Mouse (Mus musculus) limb, embryonic 11.5 days (tissue): ENCODE measurements around the gene Asap2. TPM values are rescaled to one million over a fixed set of nuclear protein-coding genes. Genes with fewer than 3 reads are reported as not detected.

Experiments used
- ATAC-seq: fragments of 200-750 bp; cut with Nextera tagmentation; 2 replicates; pipeline ENCODE4 v1.8.0; 2017; ENCODE audit warnings: low read depth; ENCODE audit not compliant: insufficient number of reproducible peaks, low FRiP score, low TSS enrichment
- DNase-seq: peaks from one replicate; pipeline ENCODE4 v3.0.0-alpha.2; 2015; ENCODE audit warnings: low spot score
- H3K27ac ChIP-seq: fragments of 300-500 bp; sonication (generic); replicated peaks from 2 replicates; pipeline ENCODE4 v1.5.1; 2014; ENCODE audit warnings: low read depth, mild to moderate bottlenecking, low read length
- H3K27me3 ChIP-seq: fragments of 300-500 bp; sonication (generic); 2 replicates; pipeline ENCODE4 v1.6.1; 2014; ENCODE audit warnings: mild to moderate bottlenecking, low read length, mixed read lengths; ENCODE audit not compliant: control insufficient read depth, insufficient read depth
- H3K36me3 ChIP-seq: fragments of 300-500 bp; sonication (generic); 2 replicates; pipeline ENCODE4 v1.6.1; 2014; ENCODE audit warnings: mild to moderate bottlenecking, low read length, moderate library complexity, mixed read lengths; ENCODE audit not compliant: control insufficient read depth, insufficient read depth
- H3K4me1 ChIP-seq: fragments of 300-500 bp; sonication (generic); 2 replicates; pipeline ENCODE4 v1.6.1; 2014; ENCODE audit warnings: low read length, mixed read lengths; ENCODE audit not compliant: control insufficient read depth, insufficient read depth
- H3K4me2 ChIP-seq: fragments of 300-500 bp; sonication (generic); 2 replicates; pipeline ENCODE4 v1.6.1; 2014; ENCODE audit warnings: low read depth, mild to moderate bottlenecking, moderate library complexity; ENCODE audit not compliant: severe bottlenecking
- H3K4me3 ChIP-seq: fragments of 300-500 bp; sonication (generic); 2 replicates; pipeline ENCODE4 v1.5.1; 2014; ENCODE audit warnings: low read depth, low read length
- H3K9ac ChIP-seq: fragments of 300-500 bp; sonication (generic); 2 replicates; pipeline ENCODE4 v1.6.1; 2014; ENCODE audit warnings: mild to moderate bottlenecking, low read length
- H3K9me3 ChIP-seq: fragments of 300-500 bp; sonication (generic); 2 replicates; pipeline ENCODE4 v1.6.1; 2016; ENCODE audit warnings: low read length; ENCODE audit not compliant: control insufficient read depth
- WGBS: fragments of 180-500 bp; shearing (Covaris S2); extraction: QIAGEN DNeasy Blood & Tissue Kit; methylation state at CpG from one replicate; pipeline ENCODE4 v1.1.7; 2014; 5-methylcytosine and 5-hydroxymethylcytosine counted together
- polyA plus RNA-seq: library from polyadenylated mRNA; unstranded; fragments of >200 nt; fragmentation: Nextera tagmentation; extraction: Ambion mirVana; gene quantifications from 2 replicates; pipeline ENCODE4 v1.2.1, GENCODE M21; 2014

Asap2 gene
- polyA plus RNA-seq, 1 experiment from 2014 or later: 19.0 TPM

DNA sequence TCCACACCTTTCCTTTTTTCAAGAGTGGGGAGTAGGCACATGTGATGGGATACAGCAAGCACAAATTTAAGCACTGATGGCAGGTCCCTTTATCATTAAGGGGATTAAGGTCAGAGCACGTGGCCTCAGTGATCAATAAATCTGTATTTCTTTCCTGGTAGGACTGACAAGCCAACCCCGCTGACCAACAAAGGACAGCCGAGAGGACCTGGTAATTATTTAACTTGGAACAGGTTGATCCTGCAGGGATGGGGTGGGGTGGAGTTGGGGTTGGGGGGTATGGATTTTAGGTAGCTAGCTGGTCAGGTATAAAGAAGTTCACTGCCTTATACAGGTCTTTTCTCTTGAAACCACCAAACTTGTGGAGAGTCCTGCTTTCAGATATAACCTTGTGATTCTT, 274.7 kb downstream of the Asap2 start:
- Histone ChIP-seq H3K4me3 (no peak overlapping the region), H3K4me2 (no peak overlapping the region), H3K36me3 (peaks cover 4% of the 10 kb centered on the region), H3K27me3 (no peaks in the 10 kb centered on the region), H3K9me3 (no peaks in the 10 kb centered on the region), H3K9ac (no peak overlapping the region), H3K4me1 (no peaks in the 10 kb centered on the region), H3K27ac (no peak overlapping the region)
- 73% methylated on average over 3 of the region's 3 CpGs for WGBS
- DNase-seq: no peak
- no peak for ATAC-seq

DNA sequence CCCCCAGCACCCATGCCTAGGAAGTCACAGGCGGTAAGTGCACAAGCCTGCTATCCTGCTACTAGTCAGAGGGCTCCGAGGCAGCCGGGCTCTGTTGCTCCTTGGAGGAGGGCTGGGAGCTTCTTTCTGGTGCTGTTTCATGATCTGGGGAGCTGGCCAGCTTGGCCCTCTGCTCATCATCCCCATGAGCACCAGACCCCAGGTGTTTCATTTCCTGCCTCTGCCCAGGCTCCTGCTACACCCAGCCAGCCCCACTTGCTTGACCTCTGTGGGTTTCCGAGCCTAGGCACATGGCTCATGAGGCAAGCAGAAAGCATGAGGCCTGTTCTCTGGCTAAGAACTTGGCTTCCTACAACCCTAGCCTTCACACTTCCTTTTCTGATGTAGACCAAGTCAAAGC, 275.2 kb downstream of the Asap2 start:
- Histone ChIP-seq H3K4me1 (no peaks in the 10 kb centered on the region), H3K9me3 (no peaks in the 10 kb centered on the region), H3K9ac (no peak overlapping the region), H3K27me3 (no peaks in the 10 kb centered on the region), H3K4me3 (no peak overlapping the region), H3K27ac (no peak overlapping the region), H3K4me2 (no peak overlapping the region), H3K36me3 (peaks cover 3% of the 10 kb centered on the region; the same call in 1 of the 2 replicates)
- DNase-seq (no peak), ATAC-seq (no peak)
- WGBS: 84% methylated on average over 4 of the region's 4 CpGs

DNA sequence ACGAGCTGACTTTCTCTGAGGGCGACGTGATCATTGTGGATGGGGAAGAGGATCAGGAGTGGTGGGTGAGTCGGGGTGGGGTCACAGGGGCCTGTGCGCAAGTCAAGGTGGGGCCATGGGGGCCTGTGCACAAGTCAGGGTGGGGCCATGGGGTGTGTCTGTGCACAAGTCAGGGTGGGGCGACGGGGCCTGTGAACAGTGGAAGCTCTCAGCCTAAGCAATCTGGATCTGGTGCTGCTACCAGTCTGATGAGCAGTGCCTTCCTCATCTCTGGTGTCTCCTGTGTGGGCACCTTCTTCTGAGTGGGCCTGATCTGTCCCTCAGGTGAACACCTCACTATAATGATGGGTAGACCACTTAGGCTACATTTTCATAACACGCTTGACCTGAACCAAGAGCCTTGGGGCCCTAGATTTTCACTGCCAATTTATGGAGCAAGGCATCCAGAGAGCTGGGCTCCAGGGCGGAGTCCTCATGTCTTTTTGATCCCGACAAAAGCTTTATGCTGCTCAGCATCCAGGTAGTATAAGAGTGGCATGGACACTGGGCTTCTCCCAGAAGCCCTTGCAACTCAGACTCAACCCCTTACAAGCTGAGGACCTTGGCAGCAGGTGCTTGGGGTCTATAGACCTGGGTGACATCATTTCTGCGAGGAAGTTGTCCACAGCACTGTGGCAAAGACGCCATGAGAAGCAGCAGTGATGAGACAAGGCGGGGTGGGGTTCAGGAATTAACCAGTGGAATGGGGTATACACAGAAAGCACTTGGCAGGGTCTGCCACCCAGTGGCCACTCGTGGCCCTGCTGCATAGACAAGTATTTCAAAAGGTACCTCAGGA, 275.9 kb downstream of the Asap2 start:
- peak; percentile 53 for DNase-seq
- no peak overlapping the region for H3K27ac ChIP-seq

DNA sequence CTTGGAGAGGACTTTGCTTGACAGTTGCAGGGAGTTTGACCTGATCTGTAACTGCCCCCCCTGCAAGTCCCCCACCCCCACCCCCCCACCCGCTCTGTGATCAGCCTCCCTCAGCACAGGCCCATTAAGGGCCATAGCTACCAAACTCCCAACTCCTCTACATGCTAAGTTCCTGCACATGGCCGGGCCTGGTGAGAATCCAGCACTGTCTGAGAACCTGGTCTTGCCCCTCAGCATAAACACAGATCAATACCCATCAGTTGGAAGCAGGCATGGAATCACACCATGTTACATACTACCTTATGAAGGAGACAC, 276.5 kb downstream of the Asap2 start:
- H3K9me3 ChIP-seq: no peaks in the 10 kb centered on the region
- no peaks in the 10 kb centered on the region for H3K27me3 ChIP-seq
- peaks cover 7% of the 10 kb centered on the region; the same call in 1 of the 2 replicates for H3K36me3 ChIP-seq
- H3K4me3 ChIP-seq: no peak overlapping the region
- no peak overlapping the region for H3K27ac ChIP-seq
- DNase-seq (no peak), ATAC-seq (no peak)
- H3K9ac ChIP-seq: no peak overlapping the region
- WGBS: 81% methylated on average over 2 of the region's 2 CpGs
- no peaks in the 10 kb centered on the region for H3K4me1 ChIP-seq
- H3K4me2 ChIP-seq: no peak overlapping the region

More for the DNA sequence above, 275.9 kb downstream of the Asap2 start:
- peaks cover 6% of the 10 kb centered on the region; the same call in 1 of the 2 replicates for H3K36me3 ChIP-seq
- no peak overlapping the region for H3K4me3 ChIP-seq
- WGBS: 84% methylated on average over 14 of the region's 14 CpGs
- H3K4me2 ChIP-seq: no peak overlapping the region
- ATAC-seq: no peak
- H3K27me3 ChIP-seq: no peaks in the 10 kb centered on the region
- H3K4me1 ChIP-seq: no peaks in the 10 kb centered on the region
- H3K9ac ChIP-seq: no peak overlapping the region
- H3K9me3 ChIP-seq: no peaks in the 10 kb centered on the region

DNA sequence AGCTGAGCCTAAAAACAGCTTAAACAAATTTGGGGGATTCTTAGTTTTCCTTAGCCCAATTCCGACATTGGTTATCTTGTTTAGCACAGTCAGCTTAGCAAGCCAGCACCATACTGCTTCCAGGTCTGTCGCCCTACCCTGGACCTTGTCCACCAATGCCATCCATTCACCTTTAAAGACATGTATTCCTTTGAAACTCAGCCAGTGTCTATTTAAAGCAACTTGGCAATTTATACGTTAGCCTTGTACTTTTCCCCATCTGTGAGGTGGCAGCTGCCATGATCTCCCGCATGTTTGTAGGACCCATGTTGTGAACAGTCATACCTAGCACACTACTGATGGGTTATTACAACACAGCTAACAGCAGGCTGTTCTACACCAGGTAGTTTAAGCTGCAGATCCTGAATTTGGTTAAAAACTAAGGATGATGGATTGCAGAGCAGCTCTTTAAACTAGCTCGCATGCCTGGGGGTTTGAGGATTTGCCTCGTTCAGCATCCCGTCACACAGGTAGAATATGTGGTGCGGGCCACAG, 277.9 kb downstream of the Asap2 start:
- Histone ChIP-seq H3K27me3 (no peaks in the 10 kb centered on the region), H3K9me3 (no peaks in the 10 kb centered on the region), H3K36me3 (peaks cover 7% of the 10 kb centered on the region; the same call in 1 of the 2 replicates), H3K27ac (no peak overlapping the region), H3K9ac (no peak overlapping the region), H3K4me1 (no peaks in the 10 kb centered on the region), H3K4me2 (no peak overlapping the region), H3K4me3 (no peak overlapping the region)
- WGBS: 94% methylated on average over 8 of the region's 8 CpGs
- ATAC-seq: no peak
- DNase-seq: no peak

DNA sequence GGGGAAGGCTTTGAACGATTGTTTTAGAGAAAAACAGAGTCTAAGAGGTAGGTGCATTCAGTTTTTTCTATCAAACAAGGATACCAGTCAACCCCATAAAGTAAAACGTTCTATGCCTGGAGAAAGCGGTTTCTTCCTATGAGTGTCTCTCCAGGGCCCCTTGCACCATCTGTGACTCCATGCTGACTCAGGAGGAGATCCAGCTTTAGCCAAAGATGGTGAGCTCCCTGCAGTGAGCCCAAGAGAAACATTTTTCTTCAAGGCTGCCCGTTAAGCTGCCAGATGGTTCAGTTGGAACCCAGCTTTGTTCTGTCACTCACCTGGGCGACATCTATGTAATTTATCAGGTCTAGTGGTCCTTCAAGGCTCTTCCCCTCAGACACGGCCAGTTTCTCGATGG, 284.2 kb downstream of the Asap2 start:
- peaks cover 7% of the 10 kb centered on the region; the same call in 1 of the 2 replicates for H3K36me3 ChIP-seq
- DNase-seq: no peak
- no peak overlapping the region for H3K27ac ChIP-seq
- H3K27me3 ChIP-seq: no peaks in the 10 kb centered on the region
- H3K9ac ChIP-seq: no peak overlapping the region
- WGBS: 85% methylated on average over 7 of the region's 7 CpGs
- no peak for ATAC-seq
- no peak overlapping the region for H3K4me3 ChIP-seq
- no peaks in the 10 kb centered on the region for H3K4me1 ChIP-seq
- H3K4me2 ChIP-seq: no peak overlapping the region
- no peaks in the 10 kb centered on the region for H3K9me3 ChIP-seq

DNA sequence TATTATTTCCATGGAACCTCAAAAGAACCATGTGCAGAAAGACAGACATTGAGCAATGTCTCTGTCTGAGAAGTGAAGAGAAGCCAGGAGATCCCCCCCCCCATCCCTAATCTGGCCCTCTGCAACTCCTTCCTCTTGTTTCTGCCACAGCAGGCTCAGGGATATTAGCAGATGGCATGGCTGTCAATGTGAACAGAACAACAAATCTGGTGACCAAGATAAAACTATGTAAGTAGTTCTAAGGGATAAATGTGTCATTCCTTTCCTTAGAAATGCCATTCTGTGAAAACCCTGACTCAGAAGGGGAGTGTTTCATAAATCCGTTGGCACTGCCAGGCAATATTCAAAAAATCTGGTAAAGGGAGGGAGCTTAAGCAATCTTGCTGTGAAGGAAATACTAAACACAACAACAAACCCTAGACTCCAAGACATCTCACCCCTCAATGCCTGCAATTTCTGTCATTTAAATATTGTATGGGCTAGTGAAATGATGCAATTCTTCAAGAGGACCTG, 287.1 kb downstream of the Asap2 start:
- no peaks in the 10 kb centered on the region for H3K4me1 ChIP-seq
- no peak overlapping the region for H3K4me2 ChIP-seq
- no peak overlapping the region for H3K27ac ChIP-seq
- H3K4me3 ChIP-seq: no peak overlapping the region
- ATAC-seq (no peak), DNase-seq (no peak)
- no peak overlapping the region for H3K9ac ChIP-seq
- no peaks in the 10 kb centered on the region for H3K36me3 ChIP-seq
- WGBS: 90% methylated on average over 1 of the region's 1 CpGs
- H3K9me3 ChIP-seq: no peaks in the 10 kb centered on the region
- no peaks in the 10 kb centered on the region for H3K27me3 ChIP-seq

DNA sequence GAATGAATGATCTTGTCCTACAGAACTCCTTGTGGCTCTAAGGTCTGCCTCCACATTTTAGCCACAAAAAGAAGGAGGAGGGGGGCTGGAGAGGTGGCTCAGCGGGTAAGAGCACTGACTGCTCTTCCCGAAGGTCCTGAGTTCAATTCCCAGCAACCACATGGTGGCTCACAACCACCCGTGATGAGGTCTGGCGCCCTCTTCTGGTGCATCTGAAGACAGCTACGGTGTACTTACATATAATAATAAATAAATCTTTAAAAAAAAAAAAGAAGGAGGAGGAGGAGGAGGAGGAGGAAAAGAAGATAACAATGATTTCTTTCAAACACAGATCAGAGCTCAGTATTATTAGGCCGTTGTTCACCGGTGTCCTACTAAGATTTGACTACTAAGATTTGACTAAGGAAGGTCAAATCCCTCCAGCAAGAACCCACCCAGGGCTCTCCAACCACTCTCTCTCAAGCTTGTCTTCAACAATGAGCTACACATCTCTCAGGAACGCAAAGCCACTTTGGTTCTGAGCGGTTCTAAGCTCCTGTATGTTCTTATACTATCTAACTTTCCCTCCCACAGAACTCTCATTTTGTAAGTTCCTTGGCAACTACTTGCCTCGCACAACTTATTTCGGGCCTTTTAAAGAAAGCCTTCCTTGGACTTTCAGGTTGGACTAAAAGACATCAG, 294.6 kb downstream of the Asap2 start, which contains the start of gene Cpsf3:
Gene Cpsf3, plus strand, starts transcription at position 631 of the 681 bp plus-strand sequence.
- Histone ChIP-seq H3K36me3 (no peaks in the 10 kb centered on the region), H3K27ac (peak within 1 kb of the TSS; percentile 82), H3K9ac (peak within 1 kb of the TSS; percentile 87), H3K4me1 (no peaks in the 10 kb centered on the region), H3K4me2 (peak within 1 kb of the TSS; percentile 54), H3K27me3 (no peaks in the 10 kb centered on the region), H3K4me3 (peak within 1 kb of the TSS; percentile 76), H3K9me3 (no peaks in the 10 kb centered on the region)
- 52% methylated on average over 11 of the region's 11 CpGs for WGBS
- ATAC-seq: no peak
- DNase-seq: no peak
